Mouse (Mus musculus) myocyte (in vitro differentiated cells): ENCODE measurements around the gene Rbms1. TPM values are rescaled to one million over a fixed set of nuclear protein-coding genes. Genes with fewer than 3 reads are reported as not detected.
A peak's percentile ranks its signal among the peaks of the same experiment; 100 is the strongest.

ENCODE experiments used
- H3K27me3 ChIP-seq: one replicate; pipeline ENCODE4 v1.6.1; 2011; ENCODE audit not compliant: control insufficient read depth, insufficient read depth, insufficient read length
- H3K36me3 ChIP-seq: one replicate; pipeline ENCODE4 v1.6.1; 2011; ENCODE audit not compliant: control insufficient read depth, insufficient read depth
- H3K4me2 ChIP-seq: one replicate; pipeline ENCODE4 v1.6.1; 2011; ENCODE audit warnings: low read depth, control low read depth
- H3K4me3 ChIP-seq: one replicate; pipeline ENCODE4 v1.5.1; 2011; ENCODE audit warnings: mild to moderate bottlenecking, control low read depth, moderate library complexity
- H3K79me2 ChIP-seq: one replicate; pipeline ENCODE4 v1.6.1; 2011; ENCODE audit not compliant: control insufficient read depth, insufficient read depth
- H3ac ChIP-seq: one replicate; pipeline ENCODE4 v1.6.1; 2011; ENCODE audit not compliant: control insufficient read depth, insufficient read length
- E2F4 ChIP-seq: IDR thresholded peaks from one replicate; pipeline ENCODE4 v1.6.1; 2011; ENCODE audit warnings: mild to moderate bottlenecking, control low read depth, moderate library complexity; ENCODE audit not compliant: insufficient read depth
- MAX ChIP-seq: IDR thresholded peaks from one replicate; pipeline ENCODE4 v1.6.1; 2011; ENCODE audit warnings: low read depth, mild to moderate bottlenecking, control low read depth
- MYOD1 ChIP-seq, 3 experiments: IDR thresholded peaks; one replicate each; pipeline ENCODE4 v1.6.1; 2011; ENCODE audit warnings: control low read depth in 2 of 3, low read depth in 2 of 3, mild to moderate bottlenecking in 2 of 3, moderate library complexity in 1 of 3; ENCODE audit not compliant: insufficient read length in 2 of 3, control insufficient read depth in 1 of 3
- MYOG ChIP-seq, 3 experiments: IDR thresholded peaks; one replicate each; pipeline ENCODE4 v1.6.1; 2011; ENCODE audit warnings: control low read depth in 2 of 3, low read depth in 2 of 3, mild to moderate bottlenecking in 2 of 3; ENCODE audit not compliant: insufficient read length in 2 of 3, control insufficient read depth in 1 of 3, insufficient read depth in 1 of 3
- POLR2A ChIP-seq: IDR thresholded peaks from one replicate; pipeline ENCODE4 v1.6.1; 2011; ENCODE audit warnings: low read depth, mild to moderate bottlenecking, control low read depth, moderate library complexity; ENCODE audit not compliant: insufficient read length
- POLR2AphosphoS2 ChIP-seq: IDR thresholded peaks from one replicate; pipeline ENCODE4 v1.6.1; 2011; ENCODE audit warnings: low read depth, control low read depth; ENCODE audit not compliant: insufficient read length
- REST ChIP-seq: IDR thresholded peaks from one replicate; pipeline ENCODE4 v1.6.1; 2011; ENCODE audit warnings: mild to moderate bottlenecking, control low read depth, moderate library complexity; ENCODE audit not compliant: insufficient read depth, insufficient read length
- SRF ChIP-seq: IDR thresholded peaks from one replicate; pipeline ENCODE4 v1.6.1; 2011; ENCODE audit warnings: low read depth; ENCODE audit not compliant: control insufficient read depth, insufficient read length
- TCF12 ChIP-seq: IDR thresholded peaks from one replicate; pipeline ENCODE4 v1.6.1; 2011; ENCODE audit warnings: mild to moderate bottlenecking, control low read depth; ENCODE audit not compliant: poor library complexity, insufficient read depth, severe bottlenecking
- TCF3 ChIP-seq: IDR thresholded peaks from one replicate; pipeline ENCODE4 v1.6.1; 2011; ENCODE audit warnings: low read depth, control low read depth; ENCODE audit not compliant: insufficient read length
- USF1 ChIP-seq: IDR thresholded peaks from one replicate; pipeline ENCODE4 v1.6.1; 2011; ENCODE audit warnings: low read depth, mild to moderate bottlenecking, control low read depth, moderate library complexity
- polyA plus RNA-seq: library from polyadenylated mRNA; unstranded; fragments of >200 nt; fragmentation: generic; extraction: Trizol; gene quantifications from one replicate; pipeline ENCODE4 v1.2.1, GENCODE M21; 2012; ENCODE audit warnings: missing spikeins

Gene Rbms1
- polyA plus RNA-seq, 1 experiment, result 34.8 TPM

GRCm38 (mm10) chr2:60882202-60883042 is 80.6 kb downstream of the Rbms1 start:
- Histone ChIP-seq H3K4me3 (peak overlapping the region; percentile 51), H3K79me2 (peaks cover 70% of the 10 kb centered on the region), H3K27me3 (no peaks in the 10 kb centered on the region), H3K4me2 (peak overlapping the region; percentile 88), H3ac (no peak overlapping the region), H3K36me3 (no peaks in the 10 kb centered on the region)
- no peak for TF ChIP-seq REST

GRCm38 (mm10) chr2:60881571-60882041 is 81.4 kb downstream of the Rbms1 start:
- peak in 1 of 3 experiments; percentile 30 for TF ChIP-seq MYOG (IDR thresholded peaks at IDR 0.05; ENCODE audit: control insufficient read depth in 1 of 3, insufficient read depth in 1 of 3, insufficient read length in 2 of 3, low read depth in 2 of 3)
- no peak for TF ChIP-seq TCF3
- no peak for TF ChIP-seq E2F4
- TF ChIP-seq POLR2AphosphoS2, result no peak
- peak; percentile 50 for TF ChIP-seq SRF
- Histone ChIP-seq H3ac (peak overlapping the region; percentile 98), H3K4me3 (peak overlapping the region; percentile 51)

GRCm38 (mm10) chr2:60880789-60881570 is 82.0 kb downstream of the Rbms1 start:
- H3K27me3 ChIP-seq, result no peaks in the 10 kb centered on the region
- peak overlapping the region; percentile 98 for H3ac ChIP-seq
- no peaks in the 10 kb centered on the region for H3K36me3 ChIP-seq
- H3K79me2 ChIP-seq, result peaks cover 70% of the 10 kb centered on the region
- H3K4me2 ChIP-seq, result peak overlapping the region; percentile 95
- TF ChIP-seq POLR2AphosphoS2, result peak; percentile 76
- TF ChIP-seq POLR2A, result peak; percentile 74
- peak; percentile 7 for TF ChIP-seq TCF3
- TF ChIP-seq MYOD1 (IDR thresholded peaks at IDR 0.05; ENCODE audit: control insufficient read depth in 1 of 3, insufficient read length in 2 of 3, low read depth in 2 of 3), result peak in 1 of 3 experiments; percentile 57
- TF ChIP-seq MYOG (IDR thresholded peaks at IDR 0.05; ENCODE audit: control insufficient read depth in 1 of 3, insufficient read depth in 1 of 3, insufficient read length in 2 of 3, low read depth in 2 of 3), result peak in 1 of 3 experiments; percentile 14
- no peak for TF ChIP-seq SRF
- peak overlapping the region; percentile 51 for H3K4me3 ChIP-seq

More at GRCm38 (mm10) chr2:60881571-60882041, 81.4 kb downstream of the Rbms1 start:
- Histone ChIP-seq H3K4me2 (peak overlapping the region; percentile 88), H3K36me3 (no peaks in the 10 kb centered on the region), H3K27me3 (no peaks in the 10 kb centered on the region), H3K79me2 (peaks cover 70% of the 10 kb centered on the region)

- Histone ChIP-seq H3K4me2 (peak overlapping the region; percentile 95), H3K79me2 (peaks cover 73% of the 10 kb centered on the region), H3K36me3 (no peaks in the 10 kb centered on the region), H3K27me3 (no peaks in the 10 kb centered on the region), H3K4me3 (peak overlapping the region; percentile 51), H3ac (peak overlapping the region; percentile 98)
- TF ChIP-seq MAX, result no peak
Measured at GRCm38 (mm10) chr2:60879966-60880788, 82.8 kb downstream of the Rbms1 start.

GRCm38 (mm10) chr2:60879141-60879818 is 83.7 kb downstream of the Rbms1 start:
- H3ac ChIP-seq, result peak overlapping the region; percentile 98
- peaks cover 73% of the 10 kb centered on the region for H3K79me2 ChIP-seq
- no peaks in the 10 kb centered on the region for H3K27me3 ChIP-seq
- H3K36me3 ChIP-seq, result no peaks in the 10 kb centered on the region
- TF ChIP-seq TCF12 (no peak), USF1 (no peak), E2F4 (no peak), SRF (no peak), MYOD1 (IDR thresholded peaks at IDR 0.05; ENCODE audit: control insufficient read depth in 1 of 3, insufficient read length in 2 of 3, low read depth in 2 of 3) (no peak), MAX (no peak), POLR2AphosphoS2 (no peak), POLR2A (no peak), REST (no peak)
- H3K4me3 ChIP-seq, result peak overlapping the region; percentile 51
- peak overlapping the region; percentile 95 for H3K4me2 ChIP-seq
